ENCODE assay signal across 9 mouse cellular contexts in the genomic region with DNA sequence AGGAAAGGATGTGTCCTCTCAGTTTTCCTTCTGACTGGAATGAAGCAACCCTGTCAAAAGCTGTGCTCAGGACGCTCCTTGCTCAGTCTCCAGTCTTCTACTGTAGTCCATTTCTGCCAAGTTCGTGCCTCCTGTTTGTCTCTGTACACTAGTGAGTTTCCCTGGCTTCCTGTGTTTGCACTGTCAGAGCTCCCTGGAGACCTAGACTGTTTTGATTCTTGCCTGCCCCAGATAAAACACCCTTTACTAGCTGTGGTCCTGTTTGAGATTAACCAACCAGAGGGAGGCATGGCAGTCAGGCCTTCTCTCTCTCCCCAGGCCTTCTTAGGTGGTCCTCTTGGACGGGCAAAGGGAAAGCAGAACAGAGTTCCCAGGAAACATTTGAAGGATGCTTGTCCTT. TPM values are rescaled to one million over a fixed set of nuclear protein-coding genes. Genes with fewer than 3 reads are reported as not detected.
DNase-seq lines count a peak whose midpoint lies in the region; ATAC-seq and TF ChIP-seq lines count a peak whose summit lies in the region.
"Had no signal": no experiment of that assay in that cellular context is flagged by ENCODE, and none has a peak within 500 bp of the region (broad histone marks: within the 10 kb centered on the region; RNA-seq: fewer than 3 reads in every experiment).

No protein-coding gene starts in this region.

- H3K27ac ChIP-seq in liver, embryonic 16.5 days (ENCODE audit: low read length) = no peak overlapping the region
- H3K27ac ChIP-seq: embryonic facial prominence, embryonic 12.5 days had no signal

- H3K27me3 ChIP-seq in liver, embryonic 16.5 days (ENCODE audit: control insufficient read depth, insufficient read depth, low read depth, low read length) = no peaks in the 10 kb centered on the region
- H3K27me3 ChIP-seq: embryonic facial prominence, embryonic 12.5 days had no signal

- DNase-seq in B cell, adult 2 months = peak; percentile 18 to 40
- peak; percentile 14 for DNase-seq in brain, embryonic 14.5 days (ENCODE audit: low read depth)
- peak; percentile 30 for DNase-seq in heart, postnatal 4 days
- DNase-seq in urinary bladder, postnatal 4 days (ENCODE audit: low spot score in 2 of 2) = no peak
- DNase-seq in layer of hippocampus, postnatal 14 days (ENCODE audit: low spot score in 2 of 2) = no peak

- no peaks in the 10 kb centered on the region for H3K9me3 ChIP-seq in liver, embryonic 16.5 days (replicated peaks; ENCODE audit: control insufficient read depth, low read length)
- H3K9me3 ChIP-seq: embryonic facial prominence, embryonic 12.5 days had no signal

- WGBS in liver, embryonic 16.5 days (ENCODE audit: insufficient replicate concordance) = 30% methylated on average over 3 of the region's 3 CpGs

- H3K36me3 ChIP-seq in liver, embryonic 16.5 days (ENCODE audit: control insufficient read depth, insufficient read depth) = no peaks in the 10 kb centered on the region
- H3K36me3 ChIP-seq: embryonic facial prominence, embryonic 12.5 days had no signal

- no peak overlapping the region for H3K9ac ChIP-seq in liver, embryonic 16.5 days (ENCODE audit: low read depth, low read length)
- H3K9ac ChIP-seq: embryonic facial prominence, embryonic 12.5 days had no signal

- 0 out of 2 replicates have a peak, but pooled peaks have one; percentile 26 for ATAC-seq in liver, embryonic 16.5 days (ENCODE audit: low read depth)
- no peak for ATAC-seq in inflammation-experienced regulatory T-cells, adult 6 months

- H3K4me2 ChIP-seq in liver, embryonic 16.5 days (ENCODE audit: low read depth, low read length) = no peak overlapping the region
- H3K4me2 ChIP-seq: embryonic facial prominence, embryonic 12.5 days had no signal

- no peak overlapping the region for H3K4me3 ChIP-seq in liver, embryonic 16.5 days (ENCODE audit: low read depth, low read length)
- H3K4me3 ChIP-seq: embryonic facial prominence, embryonic 12.5 days; myocyte had no signal

- H3K4me1 ChIP-seq in liver, embryonic 16.5 days (ENCODE audit: control insufficient read depth, low read depth, low read length) = no peaks in the 10 kb centered on the region

- no peak for TF ChIP-seq CTCF in brain, embryonic 14.5 days (IDR thresholded peaks at IDR 0.05; ENCODE audit: borderline replicate concordance, extremely low read depth, insufficient read depth, insufficient read length)

- TF ChIP-seq POLR2A in brain, embryonic 14.5 days (IDR thresholded peaks at IDR 0.05; ENCODE audit: borderline replicate concordance, extremely low read depth, insufficient read depth, insufficient read length, poor library complexity, severe bottlenecking) = no peak

RNA-seq across cellular contexts. Expression of gene Gadd45a, which starts 40.2 kb away (rescaled TPM):
- polyA plus RNA-seq in brain, embryonic 14.5 days (2012; rRNA removed) = 16.9 and 17.4 TPM in 2 replicates
- total RNA-seq in heart, postnatal 4 days (2021) = 1 to 10 TPM; 7.2 to 8.7 TPM
- polyA plus RNA-seq in liver, embryonic 16.5 days (2015; fragmentation: Nextera tagmentation; extraction: Ambion mirVana) = 54.4 and 56.6 TPM in 2 replicates
- 1 to 10 TPM; 5.2 to 6.5 (median 5.3) TPM for polyA plus RNA-seq in inflammation-experienced regulatory T-cells, adult 6 months (2017; shearing (Covaris generic))
- 1 to 10 TPM; 7.0 to 8.2 TPM for total RNA-seq in layer of hippocampus, postnatal 14 days (2021)

Comparison
In these comparisons a context has a peak if more than half of its experiments do, and no peak if none do; other contexts are left out.
1. DNase-seq: peak in B cell, adult 2 months (2 of 2), brain, embryonic 14.5 days (single experiment) and heart, postnatal 4 days (single experiment); none in urinary bladder, postnatal 4 days (0 of 2) and layer of hippocampus, postnatal 14 days (0 of 2).